In the genomic region with DNA sequence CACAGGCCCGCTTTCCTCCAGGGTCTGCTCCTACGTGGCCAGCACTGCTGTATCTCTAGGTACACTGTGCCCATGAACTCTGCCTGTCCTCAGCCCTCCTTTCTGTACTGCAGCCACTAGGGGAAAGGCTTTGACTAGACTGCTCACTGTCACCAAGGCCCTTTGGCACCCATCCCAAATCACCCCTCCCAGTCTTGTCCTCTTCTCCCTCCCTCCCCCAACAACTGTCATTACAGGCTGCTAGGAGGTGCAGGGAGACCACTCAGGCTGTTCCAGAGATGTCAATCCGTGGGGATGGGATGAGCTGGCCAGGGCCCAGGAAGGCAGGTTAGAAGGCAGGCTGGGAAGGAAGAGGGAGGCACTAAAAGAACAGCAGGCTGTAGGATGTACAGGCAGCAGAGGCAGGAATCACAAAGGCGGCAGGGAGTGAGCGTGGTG, we compare ENCODE assay signal across 9 mouse cellular contexts. TPM values are rescaled to one million over a fixed set of nuclear protein-coding genes. Genes with fewer than 3 reads are reported as not detected.
A peak's percentile ranks its signal among the peaks of the same experiment; 100 is the strongest.
DNase-seq lines count a peak whose midpoint lies in the region; ATAC-seq and TF ChIP-seq lines count a peak whose summit lies in the region.
"Had no signal": no experiment of that assay in that cellular context is flagged by ENCODE, and none has a peak within 500 bp of the region (broad histone marks: within the 10 kb centered on the region; RNA-seq: fewer than 3 reads in every experiment).

No protein-coding gene starts in this region.

- no peak overlapping the region for H3K4me3 ChIP-seq in heart, adult 2 months
- H3K4me3 ChIP-seq in midbrain, embryonic 10.5 days, result no peak overlapping the region
- no peak overlapping the region for H3K4me3 ChIP-seq in midbrain, embryonic 11.5 days (ENCODE audit: low read depth, low read length)
- no peak overlapping the region for H3K4me3 ChIP-seq in forebrain, embryonic 15.5 days
- H3K4me3 ChIP-seq: megakaryocyte, embryonic 14.5 days had no signal

- TF ChIP-seq EP300 in heart, adult 2 months (IDR thresholded peaks at IDR 0.05; ENCODE audit: insufficient read depth, low read depth, low read length), result no peak

- no peak for DNase-seq in heart, adult 2 months
- no peak for DNase-seq in heart, postnatal 36 days
- no peak for DNase-seq in midbrain, embryonic 10.5 days (ENCODE audit: low spot score)
- DNase-seq in midbrain, embryonic 11.5 days (ENCODE audit: low spot score, missing footprints), result no peak
- DNase-seq in retina, postnatal 7 days (ENCODE audit: low read depth, low spot score), result peak; percentile 51
- no peak for DNase-seq in urinary bladder, adult 2 months (ENCODE audit: low spot score)
- DNase-seq in ovary, adult 18-20 months (ENCODE audit: low spot score), result no peak

- no peaks in the 10 kb centered on the region for H3K27me3 ChIP-seq in heart, adult 2 months (ENCODE audit: control insufficient read depth, insufficient read depth, low read length)
- H3K27me3 ChIP-seq in midbrain, embryonic 10.5 days (ENCODE audit: low read depth, poor library complexity, severe bottlenecking), result no peaks in the 10 kb centered on the region
- no peaks in the 10 kb centered on the region for H3K27me3 ChIP-seq in midbrain, embryonic 11.5 days (ENCODE audit: control insufficient read depth, insufficient read depth, low read length)
- no peaks in the 10 kb centered on the region for H3K27me3 ChIP-seq in forebrain, embryonic 15.5 days
- H3K27me3 ChIP-seq: megakaryocyte, embryonic 14.5 days had no signal

- H3K4me2 ChIP-seq in midbrain, embryonic 11.5 days, result no peak overlapping the region
- H3K4me2 ChIP-seq in forebrain, embryonic 15.5 days (replicated peaks), result no peak overlapping the region

- TF ChIP-seq CTCF in heart, adult 2 months (IDR thresholded peaks at IDR 0.05), result 0 out of 2 replicates have a peak, but pooled peaks have one; percentile 6

- WGBS in heart, adult 2 months, result 59% methylated on average over 5 of the region's 5 CpGs
- WGBS in midbrain, embryonic 10.5 days, result 81% methylated on average over 5 of the region's 5 CpGs
- 84% methylated on average over 5 of the region's 5 CpGs for WGBS in midbrain, embryonic 11.5 days
- 47% methylated on average over 5 of the region's 5 CpGs for WGBS in forebrain, embryonic 15.5 days

- no peaks in the 10 kb centered on the region for H3K79me2 ChIP-seq in heart, adult 2 months (replicated peaks; ENCODE audit: control insufficient read depth, insufficient read depth, low read length)

- TF ChIP-seq POLR2A in heart, adult 2 months (IDR thresholded peaks at IDR 0.05; ENCODE audit: insufficient read depth, low read depth, low read length), result no peak

- intact Hi-C loops in heart, adult 2 months (cut with DNase I), result no loop called here
- intact Hi-C loops in heart, postnatal 36 days (cut with DNase I), result no loop called here

- peaks cover 2% of the 10 kb centered on the region; the same call in 1 of the 2 replicates for H3K4me1 ChIP-seq in heart, adult 2 months (ENCODE audit: control insufficient read depth, insufficient read depth, low read length)
- H3K4me1 ChIP-seq in midbrain, embryonic 10.5 days, result peaks cover 28% of the 10 kb centered on the region
- H3K4me1 ChIP-seq in midbrain, embryonic 11.5 days (ENCODE audit: control insufficient read depth, insufficient read depth, low read length), result peaks cover 5% of the 10 kb centered on the region; the same call in 1 of the 2 replicates
- H3K4me1 ChIP-seq in forebrain, embryonic 15.5 days, result peaks cover 7% of the 10 kb centered on the region
- H3K4me1 ChIP-seq: megakaryocyte, embryonic 14.5 days had no signal

- no peaks in the 10 kb centered on the region; the same call in 1 of the 2 replicates for H3K36me3 ChIP-seq in heart, adult 2 months (ENCODE audit: control insufficient read depth, insufficient read depth, low read length)
- H3K36me3 ChIP-seq in midbrain, embryonic 10.5 days, result no peaks in the 10 kb centered on the region
- H3K36me3 ChIP-seq in midbrain, embryonic 11.5 days (ENCODE audit: control insufficient read depth, insufficient read depth, low read length), result no peaks in the 10 kb centered on the region
- H3K36me3 ChIP-seq in forebrain, embryonic 15.5 days, result no peaks in the 10 kb centered on the region

- H3K9ac ChIP-seq in heart, adult 2 months (ENCODE audit: low read depth, low read length), result no peak overlapping the region
- no peak overlapping the region for H3K9ac ChIP-seq in midbrain, embryonic 11.5 days (ENCODE audit: low read length)
- H3K9ac ChIP-seq in forebrain, embryonic 15.5 days (replicated peaks), result no peak overlapping the region

- no peak for ATAC-seq in midbrain, embryonic 11.5 days (ENCODE audit: low FRiP score)
- ATAC-seq in forebrain, embryonic 15.5 days (replicated peaks), result peak; percentile 65

- H3K9me3 ChIP-seq in midbrain, embryonic 10.5 days (replicated peaks), result no peaks in the 10 kb centered on the region
- H3K9me3 ChIP-seq in midbrain, embryonic 11.5 days (ENCODE audit: control insufficient read depth, low read length), result no peaks in the 10 kb centered on the region
- no peaks in the 10 kb centered on the region for H3K9me3 ChIP-seq in forebrain, embryonic 15.5 days

- no peak overlapping the region for H3K27ac ChIP-seq in heart, adult 2 months
- peak overlapping the region; percentile 4; the same call in 1 of the 2 replicates for H3K27ac ChIP-seq in midbrain, embryonic 10.5 days (replicated peaks)
- H3K27ac ChIP-seq in midbrain, embryonic 11.5 days (ENCODE audit: low read depth, low read length), result no peak overlapping the region
- no peak overlapping the region for H3K27ac ChIP-seq in forebrain, embryonic 15.5 days (replicated peaks)

RNA-seq across cellular contexts. Expression of gene 1700086D15Rik, which starts 51.9 kb away (rescaled TPM):
- under 1 TPM in 1 of 2 experiments, not detected in 1; 0.41 TPM for total RNA-seq in heart, adult 2 months (2021)
- not detected in 2 replicates for polyA plus RNA-seq in heart, adult 2 months (2012; rRNA removed)
- total RNA-seq in heart, postnatal 36 days (2021), result not detected
- polyA plus RNA-seq in midbrain, embryonic 10.5 days (2016; fragmentation: Nextera tagmentation; extraction: Ambion mirVana), result 0.11 TPM in 1 of 2 replicates, not detected in the other
- not detected in 2 replicates for polyA plus RNA-seq in midbrain, embryonic 11.5 days (2014; fragmentation: Nextera tagmentation; extraction: Ambion mirVana)
- polyA plus RNA-seq in forebrain, embryonic 15.5 days (2015; fragmentation: Nextera tagmentation; extraction: Ambion mirVana), result 0.17 and 0.20 TPM in 2 replicates
- not detected in 2 replicates for polyA plus RNA-seq in urinary bladder, adult 2 months (2012; rRNA removed)

RNA-seq across cellular contexts. Expression of gene Arhgap44, which starts 55.0 kb away (rescaled TPM):
- total RNA-seq in heart, adult 2 months (2021), result 10 to 100 TPM; 21.8 to 26.6 TPM
- 14.9 and 16.8 TPM in 2 replicates for polyA plus RNA-seq in heart, adult 2 months (2012; rRNA removed)
- 10 to 100 TPM; 20.8 to 24.3 TPM for total RNA-seq in heart, postnatal 36 days (2021)
- polyA plus RNA-seq in midbrain, embryonic 10.5 days (2016; fragmentation: Nextera tagmentation; extraction: Ambion mirVana), result 3.8 and 4.5 TPM in 2 replicates
- 4.0 and 4.9 TPM in 2 replicates for polyA plus RNA-seq in midbrain, embryonic 11.5 days (2014; fragmentation: Nextera tagmentation; extraction: Ambion mirVana)
- 10.3 and 10.5 TPM in 2 replicates for polyA plus RNA-seq in forebrain, embryonic 15.5 days (2015; fragmentation: Nextera tagmentation; extraction: Ambion mirVana)
- polyA plus RNA-seq in urinary bladder, adult 2 months (2012; rRNA removed), result 6.6 and 9.7 TPM in 2 replicates
